Mouse (Mus musculus) intestine, embryonic 14.5 days (tissue): ENCODE data around the gene Spns3. TPM values are rescaled to one million over a fixed set of nuclear protein-coding genes. Genes with fewer than 3 reads are reported as not detected.

Experiments used
- ATAC-seq: fragments of 200-750 bp; cut with Nextera tagmentation; replicated peaks from 2 replicates; pipeline ENCODE4 v1.8.0; 2017; ENCODE audit warnings: low read depth, moderate number of reproducible peaks, moderate TSS enrichment, moderate library complexity; ENCODE audit not compliant: low FRiP score, low TSS enrichment
- DNase-seq: peaks from one replicate; pipeline ENCODE4 v3.0.0-alpha.2; 2018; ENCODE audit warnings: low spot score
- H3K27ac ChIP-seq: fragments of 300-500 bp; sonication (generic); 2 replicates; pipeline ENCODE4 v1.5.1; 2014; ENCODE audit warnings: low read depth, mild to moderate bottlenecking, control low read depth
- H3K27me3 ChIP-seq: fragments of 300-500 bp; sonication (generic); replicated peaks from 2 replicates; pipeline ENCODE4 v1.6.1; 2014; ENCODE audit warnings: low read length, control low read depth; ENCODE audit not compliant: control insufficient read depth, insufficient read depth
- H3K36me3 ChIP-seq: fragments of 300-500 bp; sonication (generic); 2 replicates; pipeline ENCODE4 v1.6.1; 2014; ENCODE audit warnings: low read length, control low read depth; ENCODE audit not compliant: control insufficient read depth, insufficient read depth
- H3K4me1 ChIP-seq: fragments of 300-500 bp; sonication (generic); replicated peaks from 2 replicates; pipeline ENCODE4 v1.6.1; 2014; ENCODE audit warnings: low read length, control low read depth, mixed read lengths; ENCODE audit not compliant: control insufficient read depth, insufficient read depth
- H3K4me2 ChIP-seq: fragments of 300-500 bp; sonication (generic); 2 replicates; pipeline ENCODE4 v1.6.1; 2014; ENCODE audit warnings: low read length
- H3K4me3 ChIP-seq: fragments of 300-500 bp; sonication (generic); 2 replicates; pipeline ENCODE4 v1.5.1; 2014; ENCODE audit warnings: low read depth, low read length, control low read depth, mixed read lengths
- H3K9ac ChIP-seq: fragments of 300-500 bp; sonication (generic); 2 replicates; pipeline ENCODE4 v1.6.1; 2014; ENCODE audit warnings: mild to moderate bottlenecking, low read length
- H3K9me3 ChIP-seq: fragments of 300-500 bp; sonication (generic); 2 replicates; pipeline ENCODE4 v1.6.1; 2016; ENCODE audit warnings: low read length, control low read depth; ENCODE audit not compliant: control insufficient read depth
- WGBS: fragments of 180-500 bp; shearing (Covaris S2); extraction: QIAGEN DNeasy Blood & Tissue Kit; methylation state at CpG from one replicate; pipeline ENCODE4 v1.1.7; 2014; 5-methylcytosine and 5-hydroxymethylcytosine counted together
- polyA plus RNA-seq: library from polyadenylated mRNA; unstranded; fragments of >200 nt; fragmentation: Nextera tagmentation; extraction: Ambion mirVana; gene quantifications from 2 replicates; pipeline ENCODE4 v1.2.1, GENCODE M21; 2014

Spns3 gene
- polyA plus RNA-seq, 1 experiment from 2014 or later: 0.15 TPM

GRCm38 (mm10) chr11:72468525-72468924 lies 81.8 kb downstream of the Spns3 start:
- WGBS: 73% methylated on average over 5 of the region's 5 CpGs
- Histone ChIP-seq H3K27me3 (no peaks in the 10 kb centered on the region), H3K36me3 (no peaks in the 10 kb centered on the region), H3K4me2 (no peak overlapping the region), H3K9ac (no peak overlapping the region), H3K4me3 (no peak overlapping the region), H3K27ac (peak overlapping the region; percentile 43), H3K4me1 (peaks cover 32% of the 10 kb centered on the region), H3K9me3 (no peaks in the 10 kb centered on the region)
- ATAC-seq (no peak), DNase-seq (no peak)

DNA sequence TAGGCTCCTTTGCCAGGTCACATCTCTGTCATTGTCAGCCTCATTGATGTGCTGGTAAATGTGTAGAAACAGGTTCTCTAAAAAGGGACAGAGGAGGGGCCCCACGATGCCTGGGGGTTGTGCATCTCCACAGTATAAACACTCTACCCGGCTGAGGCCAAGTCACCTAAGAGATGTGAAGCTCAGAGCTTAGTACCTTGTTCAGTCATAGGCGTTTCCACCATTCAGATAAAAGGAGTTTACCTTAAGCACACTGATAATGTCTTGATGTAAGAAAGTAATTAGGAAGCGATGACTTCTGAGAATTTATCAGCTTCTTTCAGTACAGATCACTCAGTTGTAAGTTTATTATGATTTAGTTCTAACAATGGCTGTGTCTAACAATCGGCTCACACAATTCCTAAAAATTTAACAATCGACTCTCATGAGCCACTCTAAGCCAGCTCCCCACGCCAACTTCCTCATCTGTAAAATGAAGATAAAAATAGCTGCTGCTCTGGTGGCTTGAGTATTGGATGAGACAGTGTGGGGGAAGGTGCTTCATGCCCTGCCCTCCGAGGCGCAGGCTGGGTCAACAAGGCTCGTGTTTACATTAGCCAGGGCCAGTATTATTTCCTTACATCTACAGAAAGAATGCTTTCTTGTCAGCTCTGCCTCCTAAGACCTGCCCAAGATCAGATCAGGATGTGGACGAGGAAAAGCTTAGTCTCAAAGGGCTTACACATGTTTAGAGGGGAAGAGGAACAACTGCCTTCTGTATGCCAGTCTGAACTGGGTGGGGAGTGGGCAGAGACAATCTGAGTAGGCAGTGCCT lies 83.4 kb downstream of the Spns3 start:
- H3K4me3 ChIP-seq: no peak overlapping the region
- no peaks in the 10 kb centered on the region for H3K36me3 ChIP-seq
- H3K9me3 ChIP-seq: no peaks in the 10 kb centered on the region
- WGBS: 13% methylated on average over 11 of the region's 11 CpGs
- ATAC-seq: peak; percentile 87
- H3K4me1 ChIP-seq: peaks cover 32% of the 10 kb centered on the region
- peak overlapping the region; percentile 20 for H3K4me2 ChIP-seq
- H3K9ac ChIP-seq: no peak overlapping the region
- peak; percentile 62 for DNase-seq
- peak overlapping the region; percentile 73 for H3K27ac ChIP-seq
- H3K27me3 ChIP-seq: no peaks in the 10 kb centered on the region

GRCm38 (mm10) chr11:72465978-72466693 lies 84.2 kb downstream of the Spns3 start:
- no peak for ATAC-seq
- no peak overlapping the region for H3K9ac ChIP-seq

DNA sequence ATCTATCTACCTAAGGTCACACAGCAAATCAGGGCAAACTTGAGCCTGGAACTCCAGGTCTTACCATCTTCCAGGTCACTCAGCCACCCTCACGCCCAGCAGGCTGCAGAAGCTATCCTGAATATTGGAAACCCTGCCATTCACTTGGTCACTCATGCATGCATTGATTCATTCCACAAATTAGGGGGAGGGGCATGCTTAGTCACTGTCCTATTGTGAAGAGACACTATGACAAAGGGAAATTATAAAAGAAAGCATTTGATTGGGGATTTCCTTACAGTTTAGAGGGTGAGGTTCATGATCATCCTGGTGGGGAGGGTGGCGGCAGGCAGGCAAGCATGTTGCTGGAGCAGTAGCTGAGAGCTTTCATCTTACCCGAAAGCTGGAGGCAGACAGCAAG lies 85.5 kb downstream of the Spns3 start:
- Histone ChIP-seq H3K36me3 (no peaks in the 10 kb centered on the region), H3K4me3 (no peak overlapping the region), H3K4me2 (no peak overlapping the region), H3K27ac (no peak overlapping the region), H3K9ac (no peak overlapping the region), H3K4me1 (peaks cover 27% of the 10 kb centered on the region), H3K27me3 (no peaks in the 10 kb centered on the region), H3K9me3 (no peaks in the 10 kb centered on the region)
- no peak for ATAC-seq
- DNase-seq: no peak
- 72% methylated on average over 3 of the region's 3 CpGs for WGBS

More at GRCm38 (mm10) chr11:72465978-72466693, 84.2 kb downstream of the Spns3 start:
- peaks cover 32% of the 10 kb centered on the region for H3K4me1 ChIP-seq
- WGBS: 53% methylated on average over 11 of the region's 11 CpGs
- H3K9me3 ChIP-seq: no peaks in the 10 kb centered on the region
- H3K27me3 ChIP-seq: no peaks in the 10 kb centered on the region
- no peak overlapping the region for H3K4me3 ChIP-seq
- H3K4me2 ChIP-seq: peak overlapping the region; percentile 20; the same call in 1 of the 2 replicates
- peak overlapping the region; percentile 73 for H3K27ac ChIP-seq
- DNase-seq: no peak
- no peaks in the 10 kb centered on the region for H3K36me3 ChIP-seq

DNA sequence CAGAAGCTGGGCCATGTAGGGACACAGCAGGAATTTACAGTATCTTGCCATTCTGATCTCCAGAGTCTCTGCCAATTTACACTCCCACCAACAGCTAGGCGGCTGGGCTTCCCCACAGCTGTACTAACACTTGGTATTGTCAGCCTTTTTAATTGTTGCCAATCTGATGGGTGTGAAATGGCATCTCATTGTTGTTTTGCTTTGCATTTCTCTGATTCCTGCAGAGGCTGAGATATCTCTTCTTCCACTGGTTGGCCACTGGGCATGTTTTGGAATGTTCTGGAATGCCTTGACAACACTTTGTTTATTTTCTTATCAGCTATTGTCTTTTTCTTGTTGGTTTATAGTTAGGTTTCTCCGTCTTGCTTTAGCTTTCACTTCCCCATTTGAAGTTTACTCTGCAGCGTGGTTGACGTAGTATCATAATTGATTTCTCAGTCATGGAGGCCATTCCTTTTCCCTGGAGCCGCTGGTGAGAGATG lies 88.8 kb downstream of the Spns3 start:
- no peak overlapping the region for H3K9ac ChIP-seq
- peaks cover 14% of the 10 kb centered on the region; the same call in 1 of the 2 replicates for H3K4me1 ChIP-seq
- H3K9me3 ChIP-seq: no peaks in the 10 kb centered on the region
- no peak overlapping the region for H3K27ac ChIP-seq
- no peak overlapping the region for H3K4me3 ChIP-seq
- 41% methylated on average over 5 of the region's 5 CpGs for WGBS
- no peak for DNase-seq
- H3K27me3 ChIP-seq: no peaks in the 10 kb centered on the region
- no peak overlapping the region for H3K4me2 ChIP-seq
- ATAC-seq: no peak
- H3K36me3 ChIP-seq: no peaks in the 10 kb centered on the region

DNA sequence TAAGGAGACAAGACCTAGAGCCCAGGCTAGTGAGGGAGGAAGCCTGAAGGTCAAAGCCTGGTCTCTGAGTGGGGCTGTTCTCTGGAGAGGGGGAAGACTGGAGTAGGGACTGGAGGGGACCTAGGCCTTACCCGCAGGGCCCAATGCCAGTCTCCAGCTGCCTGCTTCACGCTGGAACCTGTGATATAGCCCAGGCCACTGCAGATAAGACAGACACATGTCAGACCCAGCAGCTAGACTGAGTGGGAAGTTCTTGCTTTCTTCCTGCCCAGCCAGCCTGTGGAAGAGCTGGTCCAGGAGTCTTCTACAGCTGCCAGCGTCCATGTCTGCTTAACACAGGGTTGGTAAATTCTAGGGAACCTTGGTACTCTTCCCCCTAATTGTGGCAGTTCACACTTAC lies 91.8 kb downstream of the Spns3 start:
- Histone ChIP-seq H3K27me3 (no peaks in the 10 kb centered on the region), H3K36me3 (no peaks in the 10 kb centered on the region), H3K4me2 (peak overlapping the region; percentile 3; the same call in 1 of the 2 replicates), H3K4me3 (no peak overlapping the region), H3K4me1 (peaks cover 12% of the 10 kb centered on the region; the same call in 1 of the 2 replicates), H3K9me3 (no peaks in the 10 kb centered on the region), H3K27ac (no peak overlapping the region), H3K9ac (no peak overlapping the region)
- no peak for ATAC-seq
- WGBS: 69% methylated on average over 3 of the region's 3 CpGs
- DNase-seq: no peak

DNA sequence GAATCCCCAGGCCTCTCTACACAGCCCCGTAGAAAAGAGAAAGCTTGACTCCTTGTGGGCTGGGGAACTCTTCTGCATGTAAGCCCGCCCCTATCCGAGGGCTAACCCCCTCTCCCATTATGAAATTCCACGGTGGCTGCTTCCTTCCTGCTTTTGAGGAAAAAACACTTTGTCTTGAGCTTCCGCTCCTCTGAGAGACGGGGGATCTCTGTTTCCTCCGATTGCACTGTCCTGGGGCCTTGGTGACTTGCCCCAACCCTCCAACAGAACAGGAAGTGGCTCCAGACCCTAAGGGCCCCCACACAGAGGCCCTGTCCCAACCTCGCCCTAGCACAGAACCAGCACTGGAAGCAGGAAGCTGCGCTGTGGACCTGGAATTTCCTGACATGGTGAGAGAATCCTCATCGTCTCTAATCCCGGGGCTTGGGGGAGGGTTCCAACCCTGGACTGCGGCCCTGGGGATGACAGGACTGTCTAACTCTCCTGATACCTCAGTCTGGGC lies 92.3 kb downstream of the Spns3 start:
- Histone ChIP-seq H3K9ac (no peak overlapping the region), H3K27ac (no peak overlapping the region), H3K4me1 (peaks cover 12% of the 10 kb centered on the region; the same call in 1 of the 2 replicates), H3K27me3 (no peaks in the 10 kb centered on the region), H3K4me2 (peak overlapping the region; percentile 3; the same call in 1 of the 2 replicates), H3K9me3 (no peaks in the 10 kb centered on the region), H3K36me3 (no peaks in the 10 kb centered on the region), H3K4me3 (no peak overlapping the region)
- ATAC-seq (no peak), DNase-seq (no peak)
- WGBS: 52% methylated on average over 12 of the region's 12 CpGs

- H3K27ac ChIP-seq: no peak overlapping the region
- peaks cover 22% of the 10 kb centered on the region for H3K36me3 ChIP-seq
- no peak overlapping the region for H3K4me2 ChIP-seq
- DNase-seq (no peak), ATAC-seq (no peak; the same call in 1 of the 2 replicates)
- H3K4me3 ChIP-seq: no peak overlapping the region
- H3K9me3 ChIP-seq: no peaks in the 10 kb centered on the region
- H3K4me1 ChIP-seq: peaks cover 12% of the 10 kb centered on the region; the same call in 1 of the 2 replicates
- WGBS: 72% methylated on average over 5 of the region's 5 CpGs
- H3K9ac ChIP-seq: no peak overlapping the region
- H3K27me3 ChIP-seq: no peaks in the 10 kb centered on the region
Measured at GRCm38 (mm10) chr11:72455694-72456093, 94.6 kb downstream of the Spns3 start.
